ENCODE assay signal across 14 mouse cellular contexts in the genomic region with DNA sequence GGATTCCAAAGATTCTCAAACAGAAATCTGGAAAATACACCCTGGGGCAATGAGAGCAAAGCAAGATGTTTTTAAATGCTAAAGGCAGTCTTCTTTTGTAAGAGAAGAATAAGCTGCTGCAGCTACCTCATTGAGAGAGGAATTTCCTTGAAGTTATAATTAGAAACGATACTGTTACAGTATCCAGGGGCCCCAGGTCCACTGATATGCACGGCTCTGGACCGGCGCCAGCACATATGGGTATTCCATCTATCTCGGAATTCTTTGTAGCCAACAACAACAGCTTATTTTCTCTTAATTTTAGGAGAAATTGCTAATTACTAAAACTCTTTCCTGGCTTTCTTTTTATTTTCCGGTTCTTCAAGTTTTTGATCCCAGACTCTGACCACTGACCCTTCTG.
A peak's percentile ranks its signal among the peaks of the same experiment; 100 is the strongest.
DNase-seq lines count a peak whose midpoint lies in the region; ATAC-seq lines count a peak whose summit lies in the region.
"Had no signal": no experiment of that assay in that cellular context is flagged by ENCODE, and none has a peak within 500 bp of the region (broad histone marks: within the 10 kb centered on the region; RNA-seq: fewer than 3 reads in every experiment).

No protein-coding gene starts in this region.

- peak overlapping the region; percentile 54 for H3K4me2 ChIP-seq in heart, embryonic 13.5 days
- no peak overlapping the region for H3K4me2 ChIP-seq in intestine, embryonic 16.5 days (ENCODE audit: low read depth, low read length)
- H3K4me2 ChIP-seq: embryonic facial prominence, embryonic 15.5 days; liver, embryonic 13.5 days had no signal

- H3K27me3 ChIP-seq in heart, embryonic 13.5 days (replicated peaks), result no peaks in the 10 kb centered on the region
- no peaks in the 10 kb centered on the region for H3K27me3 ChIP-seq in intestine, embryonic 16.5 days (replicated peaks; ENCODE audit: control insufficient read depth, insufficient read depth, low read length)
- H3K27me3 ChIP-seq: embryonic facial prominence, embryonic 15.5 days; liver, embryonic 13.5 days had no signal

- H3K9ac ChIP-seq in heart, embryonic 13.5 days, result no peak overlapping the region; the same call in 1 of the 2 replicates
- no peak overlapping the region for H3K9ac ChIP-seq in intestine, embryonic 16.5 days (ENCODE audit: low read depth, low read length)
- H3K9ac ChIP-seq: embryonic facial prominence, embryonic 15.5 days; liver, embryonic 13.5 days had no signal

- 0 out of 2 replicates have a peak overlapping the region, but pooled peaks have one; percentile 10 for H3K4me3 ChIP-seq in heart, embryonic 13.5 days
- no peak overlapping the region for H3K4me3 ChIP-seq in intestine, embryonic 16.5 days (ENCODE audit: low read length)
- H3K4me3 ChIP-seq: embryonic facial prominence, embryonic 15.5 days; liver, embryonic 13.5 days had no signal

- H3K4me1 ChIP-seq in heart, embryonic 13.5 days, result peaks cover 21% of the 10 kb centered on the region
- H3K4me1 ChIP-seq in intestine, embryonic 16.5 days (ENCODE audit: control insufficient read depth, insufficient read depth, low read length), result no peaks in the 10 kb centered on the region; the same call in 1 of the 2 replicates
- H3K4me1 ChIP-seq: liver, embryonic 13.5 days had no signal

- H3K27ac ChIP-seq in heart, embryonic 13.5 days (replicated peaks), result peak overlapping the region; percentile 68
- no peak overlapping the region for H3K27ac ChIP-seq in intestine, embryonic 16.5 days (ENCODE audit: low read length)
- H3K27ac ChIP-seq: embryonic facial prominence, embryonic 15.5 days; liver, embryonic 13.5 days had no signal

- 21% methylated on average over 6 of the region's 6 CpGs for WGBS in heart, embryonic 13.5 days
- WGBS in intestine, embryonic 16.5 days, result 48% methylated on average over 6 of the region's 6 CpGs

- peak; percentile 43 for DNase-seq in gastrocnemius, postnatal 10 days
- DNase-seq in gastrocnemius, postnatal 36 days, result no peak
- DNase-seq in right cerebral cortex, postnatal 4 days, result peak; percentile 10
- no peak for DNase-seq in right cerebral cortex, postnatal 36 days (ENCODE audit: low spot score in 2 of 2)
- no peak for DNase-seq in left cerebral cortex, adult 18-20 months (ENCODE audit: low spot score in 2 of 2)
- no peak for DNase-seq in layer of hippocampus, adult 9-10 months (ENCODE audit: low spot score)
- DNase-seq: cerebellum, adult 11-12 months; kidney, postnatal 36 days; liver, embryonic 13.5 days; lung, postnatal 10 days had no signal

- no peaks in the 10 kb centered on the region for H3K36me3 ChIP-seq in heart, embryonic 13.5 days
- no peaks in the 10 kb centered on the region for H3K36me3 ChIP-seq in intestine, embryonic 16.5 days (ENCODE audit: control insufficient read depth, insufficient read depth, low read length)
- H3K36me3 ChIP-seq: embryonic facial prominence, embryonic 15.5 days; liver, embryonic 13.5 days had no signal

- intact Hi-C loops in gastrocnemius, postnatal 36 days (cut with DNase I), result no loop called here

- no peak for ATAC-seq in heart, embryonic 13.5 days (ENCODE audit: extremely low read depth, insufficient number of reproducible peaks, low FRiP score, low TSS enrichment)
- 0 out of 2 replicates have a peak, but pooled peaks have one; percentile 59 for ATAC-seq in intestine, embryonic 16.5 days
- ATAC-seq: forebrain, embryonic 16.5 days had no signal

- H3K9me3 ChIP-seq in heart, embryonic 13.5 days, result no peaks in the 10 kb centered on the region
- no peaks in the 10 kb centered on the region for H3K9me3 ChIP-seq in intestine, embryonic 16.5 days (ENCODE audit: control insufficient read depth, low read length)
- H3K9me3 ChIP-seq: embryonic facial prominence, embryonic 15.5 days; liver, embryonic 13.5 days had no signal

Comparison
In these comparisons a context has a peak if more than half of its experiments do, and no peak if none do; other contexts are left out.
1. DNase-seq: peak in gastrocnemius, postnatal 10 days (single experiment) and right cerebral cortex, postnatal 4 days (single experiment); none in gastrocnemius, postnatal 36 days (0 of 2), right cerebral cortex, postnatal 36 days (0 of 2), left cerebral cortex, adult 18-20 months (0 of 2) and layer of hippocampus, adult 9-10 months (single experiment).